Mouse (Mus musculus): ENCODE measurements around the gene Glod4. TPM values are rescaled to one million over a fixed set of nuclear protein-coding genes. Genes with fewer than 3 reads are reported as not detected.
A peak's percentile ranks its signal among the peaks of the same experiment; 100 is the strongest.

Glod4 gene
- polyA plus RNA-seq, 1 experiment, result 165 TPM

- no peaks in the 10 kb centered on the region for H3K27me3 ChIP-seq (ENCODE audit: control insufficient read depth, insufficient read depth, low read length, poor library complexity, severe bottlenecking)
- H3K4me1 ChIP-seq (ENCODE audit: control insufficient read depth, insufficient read depth, low read length), result peaks cover under 1% of the 10 kb centered on the region
- TF ChIP-seq POLR2A (IDR thresholded peaks at IDR 0.05; ENCODE audit: insufficient read depth, low read length) (no peak), EP300 (IDR thresholded peaks at IDR 0.05; ENCODE audit: insufficient read depth, low read depth, low read length) (no peak), CTCF (IDR thresholded peaks at IDR 0.05; ENCODE audit: low read depth, low read length) (no peak)
- peaks cover 13% of the 10 kb centered on the region for H3K36me3 ChIP-seq (ENCODE audit: control insufficient read depth, insufficient read depth, low read length, poor library complexity, severe bottlenecking)
- no peaks in the 10 kb centered on the region for H3K9me3 ChIP-seq (replicated peaks; ENCODE audit: control insufficient read depth, insufficient read depth, low read length, poor library complexity, severe bottlenecking)
- H3K27ac ChIP-seq (ENCODE audit: insufficient read depth, low read length), result no peak overlapping the region
- H3K4me3 ChIP-seq (ENCODE audit: low read depth, low read length), result no peak overlapping the region
- H3K9ac ChIP-seq (ENCODE audit: low read depth, poor library complexity, severe bottlenecking), result no peak overlapping the region
Observed at GRCm38 (mm10) chr11:76255431-76256001, 12.0 kb upstream of the Glod4 start.

GRCm38 (mm10) chr11:76253918-76254264, 10.4 kb upstream of the Glod4 start:
- Histone ChIP-seq H3K4me1 (ENCODE audit: control insufficient read depth, insufficient read depth, low read length) (no peaks in the 10 kb centered on the region), H3K4me3 (ENCODE audit: low read depth, low read length) (no peak overlapping the region), H3K27ac (ENCODE audit: insufficient read depth, low read length) (no peak overlapping the region), H3K9me3 (replicated peaks; ENCODE audit: control insufficient read depth, insufficient read depth, low read length, poor library complexity, severe bottlenecking) (no peaks in the 10 kb centered on the region), H3K27me3 (ENCODE audit: control insufficient read depth, insufficient read depth, low read length, poor library complexity, severe bottlenecking) (no peaks in the 10 kb centered on the region), H3K36me3 (ENCODE audit: control insufficient read depth, insufficient read depth, low read length, poor library complexity, severe bottlenecking) (peaks cover 8% of the 10 kb centered on the region), H3K9ac (ENCODE audit: low read depth, poor library complexity, severe bottlenecking) (no peak overlapping the region)
- TF ChIP-seq POLR2A (IDR thresholded peaks at IDR 0.05; ENCODE audit: insufficient read depth, low read length) (no peak), CTCF (IDR thresholded peaks at IDR 0.05; ENCODE audit: low read depth, low read length) (no peak), EP300 (IDR thresholded peaks at IDR 0.05; ENCODE audit: insufficient read depth, low read depth, low read length) (no peak)

- no peaks in the 10 kb centered on the region for H3K9me3 ChIP-seq (replicated peaks; ENCODE audit: control insufficient read depth, insufficient read depth, low read length, poor library complexity, severe bottlenecking)
- H3K27ac ChIP-seq (ENCODE audit: insufficient read depth, low read length), result no peak overlapping the region
- no peak overlapping the region for H3K4me3 ChIP-seq (ENCODE audit: low read depth, low read length)
- no peaks in the 10 kb centered on the region for H3K27me3 ChIP-seq (ENCODE audit: control insufficient read depth, insufficient read depth, low read length, poor library complexity, severe bottlenecking)
- H3K36me3 ChIP-seq (ENCODE audit: control insufficient read depth, insufficient read depth, low read length, poor library complexity, severe bottlenecking), result peaks cover 7% of the 10 kb centered on the region
- H3K4me1 ChIP-seq (ENCODE audit: control insufficient read depth, insufficient read depth, low read length), result no peaks in the 10 kb centered on the region
- TF ChIP-seq CTCF (IDR thresholded peaks at IDR 0.05; ENCODE audit: low read depth, low read length) (peak; percentile 90), POLR2A (IDR thresholded peaks at IDR 0.05; ENCODE audit: insufficient read depth, low read length) (no peak), EP300 (IDR thresholded peaks at IDR 0.05; ENCODE audit: insufficient read depth, low read depth, low read length) (no peak)
- H3K9ac ChIP-seq (ENCODE audit: low read depth, poor library complexity, severe bottlenecking), result no peak overlapping the region
Observed at GRCm38 (mm10) chr11:76253145-76253917, 9.8 kb upstream of the Glod4 start.

- Histone ChIP-seq H3K27me3 (ENCODE audit: control insufficient read depth, insufficient read depth, low read length, poor library complexity, severe bottlenecking) (no peaks in the 10 kb centered on the region), H3K27ac (ENCODE audit: insufficient read depth, low read length) (no peak overlapping the region), H3K9ac (ENCODE audit: low read depth, poor library complexity, severe bottlenecking) (no peak overlapping the region), H3K36me3 (ENCODE audit: control insufficient read depth, insufficient read depth, low read length, poor library complexity, severe bottlenecking) (peaks cover 5% of the 10 kb centered on the region; the same call in 1 of the 2 replicates), H3K4me1 (ENCODE audit: control insufficient read depth, insufficient read depth, low read length) (no peaks in the 10 kb centered on the region), H3K4me3 (ENCODE audit: low read depth, low read length) (no peak overlapping the region), H3K9me3 (replicated peaks; ENCODE audit: control insufficient read depth, insufficient read depth, low read length, poor library complexity, severe bottlenecking) (no peaks in the 10 kb centered on the region)
- TF ChIP-seq POLR2A (IDR thresholded peaks at IDR 0.05; ENCODE audit: insufficient read depth, low read length) (no peak), EP300 (IDR thresholded peaks at IDR 0.05; ENCODE audit: insufficient read depth, low read depth, low read length) (no peak), CTCF (IDR thresholded peaks at IDR 0.05; ENCODE audit: low read depth, low read length) (no peak)
Observed at GRCm38 (mm10) chr11:76252036-76252435, 8.5 kb upstream of the Glod4 start.

- Histone ChIP-seq H3K4me1 (ENCODE audit: control insufficient read depth, insufficient read depth, low read length) (no peaks in the 10 kb centered on the region), H3K9me3 (replicated peaks; ENCODE audit: control insufficient read depth, insufficient read depth, low read length, poor library complexity, severe bottlenecking) (no peaks in the 10 kb centered on the region), H3K27ac (ENCODE audit: insufficient read depth, low read length) (no peak overlapping the region)
Observed at GRCm38 (mm10) chr11:76247239-76247638, 3.7 kb upstream of the Glod4 start.

GRCm38 (mm10) chr11:76246439-76246838, 2.9 kb upstream of the Glod4 start:
- no peak overlapping the region for H3K4me3 ChIP-seq (ENCODE audit: low read depth, low read length)
- H3K4me1 ChIP-seq (ENCODE audit: control insufficient read depth, insufficient read depth, low read length), result no peaks in the 10 kb centered on the region
- no peak overlapping the region for H3K9ac ChIP-seq (ENCODE audit: low read depth, poor library complexity, severe bottlenecking)
- H3K27me3 ChIP-seq (ENCODE audit: control insufficient read depth, insufficient read depth, low read length, poor library complexity, severe bottlenecking), result no peaks in the 10 kb centered on the region
- TF ChIP-seq CTCF (IDR thresholded peaks at IDR 0.05; ENCODE audit: low read depth, low read length) (no peak), POLR2A (IDR thresholded peaks at IDR 0.05; ENCODE audit: insufficient read depth, low read length) (no peak), EP300 (IDR thresholded peaks at IDR 0.05; ENCODE audit: insufficient read depth, low read depth, low read length) (no peak)
- H3K27ac ChIP-seq (ENCODE audit: insufficient read depth, low read length), result no peak overlapping the region
- no peaks in the 10 kb centered on the region for H3K9me3 ChIP-seq (replicated peaks; ENCODE audit: control insufficient read depth, insufficient read depth, low read length, poor library complexity, severe bottlenecking)
- H3K36me3 ChIP-seq (ENCODE audit: control insufficient read depth, insufficient read depth, low read length, poor library complexity, severe bottlenecking), result peaks cover 5% of the 10 kb centered on the region; the same call in 1 of the 2 replicates

More at GRCm38 (mm10) chr11:76247239-76247638, 3.7 kb upstream of the Glod4 start:
- Histone ChIP-seq H3K36me3 (ENCODE audit: control insufficient read depth, insufficient read depth, low read length, poor library complexity, severe bottlenecking) (peaks cover 5% of the 10 kb centered on the region; the same call in 1 of the 2 replicates), H3K4me3 (ENCODE audit: low read depth, low read length) (no peak overlapping the region), H3K27me3 (ENCODE audit: control insufficient read depth, insufficient read depth, low read length, poor library complexity, severe bottlenecking) (no peaks in the 10 kb centered on the region), H3K9ac (ENCODE audit: low read depth, poor library complexity, severe bottlenecking) (no peak overlapping the region)
- TF ChIP-seq CTCF (IDR thresholded peaks at IDR 0.05; ENCODE audit: low read depth, low read length) (no peak), EP300 (IDR thresholded peaks at IDR 0.05; ENCODE audit: insufficient read depth, low read depth, low read length) (no peak), POLR2A (IDR thresholded peaks at IDR 0.05; ENCODE audit: insufficient read depth, low read length) (no peak)
